Mouse (Mus musculus) heart, embryonic 16.5 days (tissue): ENCODE data around the gene Rptor. TPM values are rescaled to one million over a fixed set of nuclear protein-coding genes. Genes with fewer than 3 reads are reported as not detected.

Experiments
- ATAC-seq: fragments of 200-750 bp; cut with Nextera tagmentation; replicated peaks from 2 replicates; pipeline ENCODE4 v1.8.0; 2017; ENCODE audit warnings: moderate number of reproducible peaks; ENCODE audit not compliant: insufficient read depth, low FRiP score; ENCODE audit errors: extremely low read depth
- H3K27ac ChIP-seq: fragments of 300-500 bp; sonication (generic); 2 replicates; pipeline ENCODE4 v1.5.1; 2014; ENCODE audit warnings: mild to moderate bottlenecking, low read length, control low read depth, moderate library complexity
- H3K27me3 ChIP-seq: fragments of 300-500 bp; sonication (generic); 2 replicates; pipeline ENCODE4 v1.6.1; 2014; ENCODE audit warnings: low read length, mixed read lengths; ENCODE audit not compliant: control insufficient read depth, insufficient read depth
- H3K36me3 ChIP-seq: fragments of 300-500 bp; sonication (generic); 2 replicates; pipeline ENCODE4 v1.6.1; 2014; ENCODE audit not compliant: control insufficient read depth, insufficient read depth
- H3K4me1 ChIP-seq: fragments of 300-500 bp; sonication (generic); 2 replicates; pipeline ENCODE4 v1.6.1; 2014; ENCODE audit warnings: low read length, mixed read lengths; ENCODE audit not compliant: control insufficient read depth, insufficient read depth
- H3K4me2 ChIP-seq: fragments of 300-500 bp; sonication (generic); 2 replicates; pipeline ENCODE4 v1.6.1; 2014; ENCODE audit warnings: low read depth, mild to moderate bottlenecking, control low read depth, low read length
- H3K4me3 ChIP-seq: fragments of 300-500 bp; sonication (generic); 2 replicates; pipeline ENCODE4 v1.5.1; 2014; ENCODE audit warnings: mild to moderate bottlenecking, control low read depth, low read length
- H3K9ac ChIP-seq: fragments of 300-500 bp; sonication (generic); 2 replicates; pipeline ENCODE4 v1.6.1; 2014; ENCODE audit warnings: low read length, control low read depth
- H3K9me3 ChIP-seq: fragments of 300-500 bp; sonication (generic); replicated peaks from 2 replicates; pipeline ENCODE4 v1.6.1; 2016; ENCODE audit warnings: low read length; ENCODE audit not compliant: control insufficient read depth
- WGBS: fragments of 180-500 bp; shearing (Covaris S2); extraction: QIAGEN DNeasy Blood & Tissue Kit; methylation state at CpG from one replicate; pipeline ENCODE4 v1.1.7; 2014; 5-methylcytosine and 5-hydroxymethylcytosine counted together
- polyA plus RNA-seq: library from polyadenylated mRNA; unstranded; fragments of >200 nt; fragmentation: Nextera tagmentation; extraction: Ambion mirVana; gene quantifications from 2 replicates; pipeline ENCODE4 v1.2.1, GENCODE M21; 2015

Rptor gene
- polyA plus RNA-seq, 1 experiment from 2014 or later: 7.0 TPM

DNA sequence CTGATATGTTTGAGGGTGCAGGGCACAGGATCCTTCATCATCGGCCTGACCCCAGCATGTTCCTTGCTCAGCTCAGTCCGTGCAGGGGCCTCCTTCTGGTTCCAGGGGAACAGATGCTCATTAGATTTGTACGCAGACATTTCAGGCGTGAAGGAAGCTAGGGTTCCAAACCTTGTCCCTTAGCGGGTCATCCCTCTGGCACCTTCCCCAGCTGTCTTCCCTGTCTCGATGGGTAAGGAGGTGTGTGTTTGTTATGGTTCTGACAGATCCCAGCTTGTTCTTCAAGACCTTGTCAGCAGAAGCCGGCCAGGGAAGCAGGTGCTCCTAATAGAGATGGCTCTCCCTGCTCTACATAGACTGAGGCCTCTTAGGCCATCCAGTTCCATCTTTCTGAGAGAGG lies 37.7 kb upstream of the Rptor start:
- WGBS: 71% methylated on average over 7 of the region's 7 CpGs
- H3K9me3 ChIP-seq: no peaks in the 10 kb centered on the region
- ATAC-seq: no peak
- H3K36me3 ChIP-seq: no peaks in the 10 kb centered on the region
- no peak overlapping the region for H3K4me2 ChIP-seq
- no peak overlapping the region for H3K4me3 ChIP-seq
- peaks cover 19% of the 10 kb centered on the region for H3K27me3 ChIP-seq
- no peaks in the 10 kb centered on the region for H3K4me1 ChIP-seq
- no peak overlapping the region for H3K9ac ChIP-seq
- no peak overlapping the region for H3K27ac ChIP-seq

DNA sequence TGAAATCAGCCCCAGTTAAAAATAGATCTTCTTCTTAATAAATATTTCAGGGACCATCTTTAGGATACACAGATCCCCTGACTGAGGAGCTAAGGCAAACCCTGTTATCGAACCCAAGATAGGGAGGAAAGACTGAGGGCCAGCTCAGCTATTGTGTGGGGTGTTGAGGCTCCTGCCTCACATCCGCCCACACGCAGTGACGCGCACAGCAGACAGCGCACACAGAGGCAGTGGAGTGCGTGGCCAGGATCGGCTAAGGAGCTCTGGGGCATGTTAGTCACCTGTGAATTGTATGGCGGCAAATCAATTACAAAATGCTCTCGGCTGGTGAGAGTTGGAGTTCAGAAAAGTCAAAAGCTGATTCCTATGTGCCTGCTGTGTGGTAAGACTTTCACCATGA lies 37.0 kb upstream of the Rptor start:
- no peak for ATAC-seq
- Histone ChIP-seq H3K4me1 (no peaks in the 10 kb centered on the region), H3K36me3 (no peaks in the 10 kb centered on the region), H3K4me3 (no peak overlapping the region), H3K27ac (no peak overlapping the region), H3K4me2 (peak overlapping the region; percentile 27; the same call in 1 of the 2 replicates), H3K27me3 (peaks cover 17% of the 10 kb centered on the region), H3K9me3 (no peaks in the 10 kb centered on the region), H3K9ac (no peak overlapping the region)
- WGBS: 33% methylated on average over 10 of the region's 10 CpGs

DNA sequence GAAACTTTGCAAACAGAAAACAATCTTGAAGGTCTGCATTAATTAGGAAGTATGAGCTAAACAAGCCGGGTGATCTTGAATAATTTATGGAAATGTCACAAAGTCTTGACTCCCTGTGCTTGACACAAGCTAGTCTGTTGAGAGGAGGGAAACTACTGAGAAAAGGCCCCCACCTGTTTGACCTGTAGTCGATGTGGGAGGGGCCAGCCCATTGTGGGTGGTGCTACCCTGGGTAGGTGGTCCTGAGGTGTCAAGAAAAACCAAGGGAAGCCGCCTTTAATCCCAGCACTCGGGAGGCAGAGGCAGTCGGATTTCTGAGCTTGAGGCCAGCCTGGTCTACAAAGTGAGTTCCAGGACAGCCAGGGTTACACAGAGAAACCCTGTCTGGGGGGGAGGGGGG lies 36.5 kb upstream of the Rptor start:
- no peak overlapping the region for H3K9ac ChIP-seq
- WGBS: 57% methylated on average over 5 of the region's 5 CpGs
- H3K27me3 ChIP-seq: peaks cover 15% of the 10 kb centered on the region
- H3K9me3 ChIP-seq: no peaks in the 10 kb centered on the region
- no peak overlapping the region for H3K4me3 ChIP-seq
- H3K27ac ChIP-seq: no peak overlapping the region
- no peaks in the 10 kb centered on the region for H3K4me1 ChIP-seq
- H3K36me3 ChIP-seq: no peaks in the 10 kb centered on the region
- no peak overlapping the region for H3K4me2 ChIP-seq
- ATAC-seq: no peak

DNA sequence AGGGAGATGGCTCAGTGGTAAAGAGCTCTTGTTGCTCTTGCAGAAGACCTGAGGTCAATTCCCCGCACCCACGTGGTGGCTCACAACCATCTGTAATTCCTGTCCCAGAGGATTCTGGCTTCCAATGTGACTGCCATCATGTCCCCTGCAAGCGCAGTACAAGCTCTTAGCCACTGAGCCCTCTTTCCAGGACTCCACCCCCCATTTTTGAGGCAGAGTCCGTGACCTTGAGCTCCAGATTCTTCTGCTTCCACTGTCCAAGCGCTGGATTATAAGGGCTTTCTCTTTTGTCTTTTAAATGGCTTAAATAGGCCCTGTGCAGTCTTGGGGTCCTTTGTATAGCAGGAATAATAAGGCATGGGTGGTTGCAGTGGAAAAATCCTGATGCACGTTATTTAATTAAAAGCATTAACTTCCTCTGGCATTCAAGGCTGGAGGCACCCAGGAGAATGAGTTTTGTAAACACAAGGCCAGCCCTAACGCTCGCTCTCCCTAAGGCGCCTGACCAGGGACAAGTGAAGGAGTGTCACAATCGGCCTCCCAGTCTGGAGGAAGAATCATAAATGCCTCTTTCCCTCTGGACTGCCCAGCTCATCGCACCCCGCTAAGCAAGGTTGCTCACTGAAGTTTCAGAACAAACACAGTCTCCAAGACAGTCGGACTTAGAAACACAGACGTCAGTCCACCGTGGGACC lies 30.2 kb upstream of the Rptor start:
- no peak for ATAC-seq
- WGBS: 73% methylated on average over 15 of the region's 15 CpGs
- peaks cover 9% of the 10 kb centered on the region for H3K4me1 ChIP-seq
- no peak overlapping the region for H3K9ac ChIP-seq
- H3K4me3 ChIP-seq: no peak overlapping the region
- no peaks in the 10 kb centered on the region for H3K9me3 ChIP-seq
- H3K27ac ChIP-seq: no peak overlapping the region
- no peaks in the 10 kb centered on the region for H3K36me3 ChIP-seq
- no peaks in the 10 kb centered on the region; the same call in 1 of the 2 replicates for H3K27me3 ChIP-seq
- no peak overlapping the region for H3K4me2 ChIP-seq

DNA sequence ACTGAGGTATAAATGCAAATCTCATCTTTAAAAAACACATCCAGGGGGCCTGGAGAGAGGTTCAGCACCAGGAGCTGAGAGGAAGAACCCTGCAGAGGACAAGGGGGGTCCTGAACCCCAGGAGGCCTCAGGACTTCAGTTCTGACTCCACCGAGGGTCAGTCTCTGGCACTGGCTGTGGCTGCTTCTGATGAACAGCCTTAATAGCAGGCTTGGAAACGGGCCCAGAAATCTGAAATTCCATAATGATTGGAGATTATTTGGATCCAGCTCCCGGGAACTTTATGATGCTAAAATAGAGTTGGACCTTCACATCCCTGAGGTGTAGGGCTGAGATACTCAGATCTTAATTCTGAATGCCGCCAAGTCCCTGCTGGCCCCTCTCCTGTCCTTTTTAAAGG lies 25.9 kb upstream of the Rptor start:
- Histone ChIP-seq H3K36me3 (no peaks in the 10 kb centered on the region), H3K27ac (no peak overlapping the region; the same call in 1 of the 2 replicates), H3K4me2 (no peak overlapping the region), H3K9me3 (no peaks in the 10 kb centered on the region), H3K9ac (peak overlapping the region; percentile 5; the same call in 1 of the 2 replicates), H3K4me3 (no peak overlapping the region), H3K4me1 (peaks cover 11% of the 10 kb centered on the region), H3K27me3 (no peaks in the 10 kb centered on the region; the same call in 1 of the 2 replicates)
- ATAC-seq: no peak
- 13% methylated on average over 4 of the region's 4 CpGs for WGBS

DNA sequence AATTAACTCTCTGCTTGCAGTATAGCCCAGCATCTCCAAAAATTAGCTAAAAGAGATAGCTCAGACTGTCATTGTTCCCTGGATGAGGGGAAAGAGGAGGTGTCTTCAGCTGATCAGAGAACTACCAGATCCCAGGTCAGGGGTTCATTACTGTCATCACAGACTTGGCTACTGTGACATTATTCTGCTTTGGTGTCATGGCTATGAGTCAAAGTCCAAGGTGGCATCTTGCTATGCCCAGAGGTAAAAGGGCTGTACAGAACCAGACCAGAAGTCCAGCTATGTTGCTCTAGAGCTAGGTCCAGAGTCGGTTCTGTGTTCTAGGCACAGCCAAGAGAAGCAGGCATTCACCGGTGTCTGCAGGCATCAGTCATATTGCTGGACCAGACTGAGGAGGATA lies 25.0 kb upstream of the Rptor start:
- Histone ChIP-seq H3K27ac (no peak overlapping the region), H3K4me2 (no peak overlapping the region), H3K27me3 (no peaks in the 10 kb centered on the region; the same call in 1 of the 2 replicates), H3K36me3 (no peaks in the 10 kb centered on the region), H3K9me3 (no peaks in the 10 kb centered on the region), H3K9ac (no peak overlapping the region), H3K4me1 (peaks cover 11% of the 10 kb centered on the region), H3K4me3 (no peak overlapping the region)
- no peak for ATAC-seq
- 79% methylated on average over 2 of the region's 2 CpGs for WGBS

DNA sequence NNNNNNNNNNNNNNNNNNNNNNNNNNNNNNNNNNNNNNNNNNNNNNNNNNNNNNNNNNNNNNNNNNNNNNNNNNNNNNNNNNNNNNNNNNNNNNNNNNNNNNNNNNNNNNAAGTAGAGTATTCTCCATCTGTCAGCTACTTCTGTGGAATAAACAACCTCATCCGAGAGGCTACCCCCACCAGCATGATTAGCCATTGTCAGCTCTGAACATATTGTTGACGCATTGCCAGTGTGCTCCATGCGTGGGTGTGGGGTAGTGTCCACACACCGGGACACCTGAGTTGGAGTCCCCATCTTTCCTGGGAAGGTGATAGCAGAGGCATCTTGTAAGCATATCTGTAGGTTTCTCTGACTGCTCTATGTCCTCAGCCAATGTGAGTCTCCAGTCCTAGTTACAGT lies 16.2 kb upstream of the Rptor start:
- ATAC-seq: no peak

DNA sequence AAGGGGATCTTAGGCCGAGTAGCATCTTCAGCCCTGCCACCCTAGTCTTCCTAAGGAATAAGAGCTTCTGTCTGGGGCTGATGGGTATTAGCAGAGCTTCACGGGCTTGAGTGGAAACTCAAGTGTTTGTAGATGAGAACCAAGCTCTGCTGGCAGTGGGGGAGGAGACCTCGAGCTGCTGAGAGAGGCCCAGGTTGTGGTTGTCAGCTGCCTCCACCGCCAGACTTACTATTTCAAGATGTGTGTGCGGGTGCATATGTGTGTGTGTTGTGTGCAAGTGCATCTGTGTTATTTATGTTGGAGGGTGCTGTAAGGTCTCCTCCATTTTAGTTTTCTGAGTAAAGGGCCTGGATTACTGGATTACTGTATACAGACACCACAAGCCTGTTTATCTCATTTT lies 15.6 kb upstream of the Rptor start:
- Histone ChIP-seq H3K9ac (no peak overlapping the region), H3K27ac (no peak overlapping the region), H3K4me3 (no peak overlapping the region), H3K36me3 (no peaks in the 10 kb centered on the region), H3K4me2 (no peak overlapping the region), H3K9me3 (no peaks in the 10 kb centered on the region), H3K4me1 (peaks cover 5% of the 10 kb centered on the region; the same call in 1 of the 2 replicates), H3K27me3 (no peaks in the 10 kb centered on the region)
- 34% methylated on average over 5 of the region's 5 CpGs for WGBS
- no peak for ATAC-seq

More for the DNA sequence above, 16.2 kb upstream of the Rptor start:
- Histone ChIP-seq H3K4me1 (peaks cover 5% of the 10 kb centered on the region; the same call in 1 of the 2 replicates), H3K27me3 (no peaks in the 10 kb centered on the region), H3K9me3 (no peaks in the 10 kb centered on the region), H3K9ac (no peak overlapping the region), H3K27ac (no peak overlapping the region), H3K4me3 (no peak overlapping the region), H3K36me3 (no peaks in the 10 kb centered on the region), H3K4me2 (no peak overlapping the region)
- 77% methylated on average over 4 of the region's 4 CpGs for WGBS

DNA sequence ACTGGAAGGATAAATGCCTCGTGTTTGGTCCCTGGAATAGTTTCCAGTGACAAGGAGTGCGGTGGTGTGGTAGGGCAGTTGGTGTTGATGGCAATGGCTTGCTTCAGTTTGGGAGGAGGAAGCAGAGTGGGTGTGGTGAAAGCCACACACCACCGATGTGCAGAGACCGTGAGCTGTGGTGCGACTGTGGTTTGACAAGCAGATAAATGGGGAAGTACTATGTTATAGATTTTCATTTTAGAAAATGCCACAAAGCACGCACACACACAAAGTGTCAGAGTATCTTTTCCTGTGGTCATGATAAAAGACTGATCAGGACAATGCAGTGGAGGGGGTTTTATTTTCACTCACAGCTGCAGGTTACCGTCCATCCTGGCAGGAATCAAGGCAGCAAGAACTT lies 13.5 kb upstream of the Rptor start:
- Histone ChIP-seq H3K27ac (no peak overlapping the region), H3K4me1 (peaks cover 9% of the 10 kb centered on the region), H3K9ac (no peak overlapping the region), H3K9me3 (no peaks in the 10 kb centered on the region), H3K36me3 (no peaks in the 10 kb centered on the region), H3K27me3 (no peaks in the 10 kb centered on the region; the same call in 1 of the 2 replicates), H3K4me2 (no peak overlapping the region), H3K4me3 (no peak overlapping the region)
- WGBS: 70% methylated on average over 7 of the region's 7 CpGs
- ATAC-seq: no peak
